Mouse (Mus musculus): ENCODE results near the gene Rhoh. TPM values are rescaled to one million over a fixed set of nuclear protein-coding genes. Genes with fewer than 3 reads are reported as not detected.

Gene Rhoh
- polyA plus RNA-seq, 1 experiment from 2014 or later, result 0.33 TPM

DNA sequence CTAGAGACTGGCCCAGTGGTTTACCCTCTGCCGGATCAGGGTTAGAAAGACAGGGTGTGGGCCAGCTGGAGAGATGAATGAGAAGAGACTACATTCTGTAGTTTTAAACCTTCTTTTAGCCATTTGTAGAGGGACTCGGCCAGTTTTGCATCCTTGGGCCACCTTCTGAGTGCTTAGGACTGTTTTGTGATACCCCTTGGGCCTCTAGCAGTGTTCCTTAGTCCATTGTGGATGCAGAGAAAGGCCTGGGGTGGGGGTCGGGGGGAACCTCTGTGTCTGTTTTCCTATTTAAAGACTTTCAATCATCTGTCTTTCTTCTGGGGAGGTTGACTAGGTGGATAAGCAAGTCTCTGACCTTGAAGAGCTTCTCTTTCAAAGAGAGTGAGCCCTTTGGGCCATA lies 3.9 kb downstream of the Rhoh start:
- no peaks in the 10 kb centered on the region for H3K36me3 ChIP-seq (ENCODE audit: control insufficient read depth, insufficient read depth, low read length)
- no peak overlapping the region for H3K4me2 ChIP-seq
- H3K4me3 ChIP-seq (ENCODE audit: low read depth, low read length), result no peak overlapping the region
- H3K27ac ChIP-seq (ENCODE audit: low read depth, low read length), result no peak overlapping the region
- no peaks in the 10 kb centered on the region for H3K4me1 ChIP-seq (ENCODE audit: control insufficient read depth, insufficient read depth, low read length)
- H3K9ac ChIP-seq (ENCODE audit: low read length), result no peak overlapping the region
- ATAC-seq (ENCODE audit: low FRiP score) (no peak), DNase-seq (ENCODE audit: low spot score, missing footprints) (no peak)
- 72% methylated on average over 3 of the region's 3 CpGs for WGBS
- no peaks in the 10 kb centered on the region for H3K9me3 ChIP-seq (ENCODE audit: control insufficient read depth, low read length)
- no peaks in the 10 kb centered on the region for H3K27me3 ChIP-seq (ENCODE audit: control insufficient read depth, insufficient read depth, low read length)

DNA sequence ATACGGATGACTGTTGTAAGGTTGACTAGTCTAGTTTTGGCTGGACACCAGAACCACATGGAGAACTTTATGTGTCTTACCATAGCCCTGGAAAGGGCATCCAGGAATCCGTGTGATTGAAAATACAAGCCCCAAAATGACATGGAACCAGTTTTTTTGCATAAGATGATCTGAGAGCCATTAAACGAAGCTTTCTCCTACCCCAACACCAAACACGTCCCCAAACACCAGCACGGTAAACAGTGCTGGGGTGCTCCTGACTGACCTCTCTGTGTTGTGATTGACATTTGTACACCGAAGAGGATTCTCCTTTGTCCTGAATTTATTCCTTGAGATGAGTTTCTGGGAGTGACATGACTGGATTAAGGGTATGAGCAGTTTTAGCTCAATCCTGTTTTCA lies 5.6 kb downstream of the Rhoh start:
- ATAC-seq (ENCODE audit: low FRiP score), result no peak

DNA sequence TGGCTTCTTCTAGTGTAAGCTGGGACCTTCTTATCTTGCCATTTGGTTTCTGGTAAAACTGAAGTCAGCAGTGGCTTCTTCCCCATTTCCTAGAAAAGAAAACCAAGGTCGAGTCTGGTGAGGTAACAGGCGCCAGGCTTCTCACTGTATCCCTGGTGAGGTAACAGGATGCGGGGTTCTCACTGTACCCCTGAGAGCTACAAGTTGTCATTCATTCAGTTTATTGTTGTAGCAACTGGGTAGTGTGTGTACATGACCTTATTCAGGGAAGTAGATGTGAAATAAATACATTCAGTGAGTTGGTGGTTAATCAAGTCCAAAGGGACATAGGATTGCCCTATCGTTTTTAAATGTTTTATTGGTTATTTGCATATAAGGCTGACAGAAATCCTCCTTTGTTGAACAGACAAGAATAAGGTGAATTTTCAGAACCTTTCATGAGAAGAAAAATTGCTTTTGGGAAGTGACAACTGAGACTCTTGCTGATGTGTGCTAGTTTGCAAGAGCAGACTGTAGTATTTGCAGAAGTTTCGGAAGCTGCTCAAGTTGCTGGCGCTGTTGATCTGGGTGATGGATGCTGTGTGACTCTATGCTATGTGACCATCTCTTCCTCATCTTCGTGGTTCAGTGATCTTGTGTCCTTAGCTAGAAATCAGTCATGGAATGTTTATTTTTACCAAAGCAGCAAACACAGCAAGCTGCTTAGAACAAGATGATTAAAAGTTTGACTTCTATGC lies 6.5 kb downstream of the Rhoh start:
- Histone ChIP-seq H3K4me3 (ENCODE audit: low read depth, low read length) (no peak overlapping the region), H3K36me3 (ENCODE audit: control insufficient read depth, insufficient read depth, low read length) (no peaks in the 10 kb centered on the region), H3K27me3 (ENCODE audit: control insufficient read depth, insufficient read depth, low read length) (no peaks in the 10 kb centered on the region), H3K4me1 (ENCODE audit: control insufficient read depth, insufficient read depth, low read length) (no peaks in the 10 kb centered on the region), H3K27ac (ENCODE audit: low read depth, low read length) (no peak overlapping the region), H3K9me3 (ENCODE audit: control insufficient read depth, low read length) (no peaks in the 10 kb centered on the region), H3K4me2 (no peak overlapping the region), H3K9ac (ENCODE audit: low read length) (no peak overlapping the region)
- 84% methylated on average over 7 of the region's 7 CpGs for WGBS
- DNase-seq (ENCODE audit: low spot score, missing footprints) (no peak), ATAC-seq (ENCODE audit: low FRiP score) (no peak)

More for the DNA sequence above, 5.6 kb downstream of the Rhoh start:
- H3K36me3 ChIP-seq (ENCODE audit: control insufficient read depth, insufficient read depth, low read length), result no peaks in the 10 kb centered on the region
- H3K9me3 ChIP-seq (ENCODE audit: control insufficient read depth, low read length), result no peaks in the 10 kb centered on the region
- DNase-seq (ENCODE audit: low spot score, missing footprints), result no peak
- 87% methylated on average over 6 of the region's 6 CpGs for WGBS
- no peak overlapping the region for H3K27ac ChIP-seq (ENCODE audit: low read depth, low read length)
- H3K9ac ChIP-seq (ENCODE audit: low read length), result no peak overlapping the region
- no peaks in the 10 kb centered on the region for H3K27me3 ChIP-seq (ENCODE audit: control insufficient read depth, insufficient read depth, low read length)
- no peaks in the 10 kb centered on the region for H3K4me1 ChIP-seq (ENCODE audit: control insufficient read depth, insufficient read depth, low read length)
- H3K4me3 ChIP-seq (ENCODE audit: low read depth, low read length), result no peak overlapping the region
- H3K4me2 ChIP-seq, result no peak overlapping the region

DNA sequence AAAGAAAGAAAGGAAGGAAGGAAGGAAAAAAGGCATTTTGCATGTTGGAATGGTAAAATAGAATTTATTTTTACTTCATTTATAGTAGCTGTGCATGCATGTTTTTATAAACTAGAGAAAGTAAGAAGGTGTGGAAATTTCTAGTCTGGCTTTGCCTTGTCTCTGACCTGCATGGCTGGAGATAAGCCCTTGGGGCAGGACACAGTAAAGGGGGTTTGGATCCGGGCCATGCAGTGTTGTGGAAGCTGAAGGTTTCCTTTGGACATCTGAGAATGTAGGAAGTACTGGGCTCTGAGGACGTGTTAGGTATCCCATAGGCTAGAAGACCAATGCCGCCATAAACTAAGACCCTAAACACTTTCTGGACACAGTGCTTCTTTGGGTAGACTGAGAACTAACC lies 7.4 kb downstream of the Rhoh start:
- ATAC-seq (ENCODE audit: low FRiP score), result no peak
- WGBS, result 84% methylated on average over 3 of the region's 3 CpGs

DNA sequence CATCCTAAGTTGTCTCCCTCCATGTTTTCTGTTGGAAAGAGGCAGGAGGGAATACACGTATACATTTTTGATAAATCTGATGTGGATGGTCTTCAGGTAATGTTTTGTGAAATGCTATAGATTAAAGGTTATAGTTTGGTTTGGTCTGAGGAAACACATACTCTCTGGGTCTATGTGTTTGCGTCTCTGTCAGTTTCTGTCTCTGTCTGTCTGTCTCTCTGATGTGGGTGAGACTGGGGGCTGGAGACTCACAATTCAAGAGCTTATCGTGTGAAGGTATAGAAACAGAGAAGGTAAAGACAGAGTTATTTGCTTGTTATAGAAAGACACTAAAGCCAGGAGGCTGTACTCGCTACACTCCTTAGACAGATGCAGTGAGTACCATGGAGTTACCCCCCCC lies 8.6 kb downstream of the Rhoh start:
- no peak for ATAC-seq (ENCODE audit: low FRiP score)
- WGBS, result 91% methylated on average over 4 of the region's 4 CpGs
- DNase-seq (ENCODE audit: low spot score, missing footprints), result no peak
- Histone ChIP-seq H3K4me2 (no peak overlapping the region), H3K27me3 (ENCODE audit: control insufficient read depth, insufficient read depth, low read length) (no peaks in the 10 kb centered on the region), H3K4me3 (ENCODE audit: low read depth, low read length) (no peak overlapping the region), H3K4me1 (ENCODE audit: control insufficient read depth, insufficient read depth, low read length) (no peaks in the 10 kb centered on the region), H3K9ac (ENCODE audit: low read length) (no peak overlapping the region), H3K27ac (ENCODE audit: low read depth, low read length) (no peak overlapping the region), H3K36me3 (ENCODE audit: control insufficient read depth, insufficient read depth, low read length) (no peaks in the 10 kb centered on the region), H3K9me3 (ENCODE audit: control insufficient read depth, low read length) (no peaks in the 10 kb centered on the region)

More for the DNA sequence above, 7.4 kb downstream of the Rhoh start:
- Histone ChIP-seq H3K4me2 (no peak overlapping the region), H3K27ac (ENCODE audit: low read depth, low read length) (no peak overlapping the region), H3K9ac (ENCODE audit: low read length) (no peak overlapping the region), H3K4me1 (ENCODE audit: control insufficient read depth, insufficient read depth, low read length) (no peaks in the 10 kb centered on the region), H3K9me3 (ENCODE audit: control insufficient read depth, low read length) (no peaks in the 10 kb centered on the region), H3K27me3 (ENCODE audit: control insufficient read depth, insufficient read depth, low read length) (no peaks in the 10 kb centered on the region), H3K36me3 (ENCODE audit: control insufficient read depth, insufficient read depth, low read length) (no peaks in the 10 kb centered on the region), H3K4me3 (ENCODE audit: low read depth, low read length) (no peak overlapping the region)
- DNase-seq (ENCODE audit: low spot score, missing footprints), result no peak

DNA sequence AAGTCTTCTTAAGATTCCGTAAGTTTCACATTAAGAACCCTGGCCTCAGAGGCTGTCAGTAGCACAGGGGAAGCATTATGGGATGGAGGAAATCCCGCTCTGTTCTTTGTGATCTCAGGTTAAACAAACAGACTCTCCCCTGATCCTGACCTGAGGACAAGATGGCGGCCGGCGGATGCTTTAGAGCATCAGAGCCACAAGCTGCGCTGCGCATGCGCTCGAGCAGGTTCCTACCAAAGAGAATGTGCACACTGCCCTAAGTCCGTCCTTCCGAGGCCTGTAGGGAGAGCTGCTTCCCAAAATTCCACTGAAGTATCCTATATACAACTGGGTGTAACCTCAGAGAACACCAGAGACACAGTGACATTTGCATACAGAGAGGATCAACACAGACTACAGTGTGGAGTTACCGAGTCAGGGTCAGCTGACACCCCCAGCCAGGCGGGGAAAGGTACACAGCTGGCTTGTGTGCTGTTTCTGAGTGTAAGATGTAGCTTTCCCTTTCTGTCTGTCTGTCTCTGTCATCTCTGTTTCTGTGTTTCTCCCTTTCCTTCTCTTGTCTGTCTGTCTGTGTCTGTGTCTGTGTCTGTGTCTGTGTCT lies 10.4 kb downstream of the Rhoh start:
- 88% methylated on average over 13 of the region's 13 CpGs for WGBS
- Histone ChIP-seq H3K9ac (ENCODE audit: low read length) (no peak overlapping the region), H3K4me2 (no peak overlapping the region), H3K9me3 (ENCODE audit: control insufficient read depth, low read length) (no peaks in the 10 kb centered on the region), H3K4me1 (ENCODE audit: control insufficient read depth, insufficient read depth, low read length) (no peaks in the 10 kb centered on the region), H3K36me3 (ENCODE audit: control insufficient read depth, insufficient read depth, low read length) (no peaks in the 10 kb centered on the region), H3K27me3 (ENCODE audit: control insufficient read depth, insufficient read depth, low read length) (no peaks in the 10 kb centered on the region), H3K27ac (ENCODE audit: low read depth, low read length) (no peak overlapping the region), H3K4me3 (ENCODE audit: low read depth, low read length) (no peak overlapping the region)
- no peak for ATAC-seq (ENCODE audit: low FRiP score)
- DNase-seq (ENCODE audit: low spot score, missing footprints), result no peak

DNA sequence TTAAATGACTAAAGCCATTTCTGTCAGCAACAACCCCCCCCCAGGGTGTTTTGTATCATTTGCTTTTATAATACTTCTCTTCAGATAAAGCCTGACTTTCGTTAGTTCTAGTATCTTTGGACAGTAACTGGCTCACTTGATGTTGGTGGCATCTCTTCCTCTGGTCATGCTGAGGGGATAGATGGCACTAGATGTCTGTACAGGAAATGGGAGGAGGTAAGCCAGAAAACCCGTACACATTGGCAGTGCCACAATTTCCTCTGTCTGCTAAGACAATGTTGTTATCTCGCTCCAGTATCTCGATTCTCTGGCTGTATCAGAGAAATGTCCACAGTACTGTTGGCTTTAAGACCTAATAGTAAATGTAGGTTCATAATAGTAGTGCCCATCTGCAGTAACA lies 12.2 kb downstream of the Rhoh start:
- Histone ChIP-seq H3K4me3 (ENCODE audit: low read depth, low read length) (no peak overlapping the region), H3K4me2 (no peak overlapping the region), H3K9ac (ENCODE audit: low read length) (no peak overlapping the region), H3K4me1 (ENCODE audit: control insufficient read depth, insufficient read depth, low read length) (no peaks in the 10 kb centered on the region), H3K9me3 (ENCODE audit: control insufficient read depth, low read length) (no peaks in the 10 kb centered on the region), H3K27me3 (ENCODE audit: control insufficient read depth, insufficient read depth, low read length) (no peaks in the 10 kb centered on the region), H3K36me3 (ENCODE audit: control insufficient read depth, insufficient read depth, low read length) (no peaks in the 10 kb centered on the region), H3K27ac (ENCODE audit: low read depth, low read length) (no peak overlapping the region)
- DNase-seq (ENCODE audit: low spot score, missing footprints) (no peak), ATAC-seq (ENCODE audit: low FRiP score) (no peak)
- WGBS, result 90% methylated on average over 4 of the region's 4 CpGs

DNA sequence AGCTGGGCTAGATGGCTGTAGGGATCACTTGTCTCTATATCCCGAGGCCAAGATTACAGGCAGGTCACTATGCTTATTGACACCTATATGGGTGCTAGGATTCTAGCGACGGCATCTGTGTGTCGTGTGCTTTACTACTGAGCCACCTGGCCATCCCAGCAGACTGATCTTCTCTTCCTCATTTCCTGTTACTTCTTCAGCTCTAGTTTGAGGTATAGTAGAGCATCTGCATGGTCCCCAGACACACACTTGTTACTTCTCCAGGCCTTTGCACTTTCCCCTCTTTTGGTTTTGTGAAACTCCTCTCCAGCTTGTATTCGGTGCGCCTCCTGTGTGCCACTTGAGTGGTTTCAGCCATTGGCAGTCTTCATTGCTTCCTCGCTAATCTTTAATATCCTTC lies 14.3 kb downstream of the Rhoh start:
- no peak for DNase-seq (ENCODE audit: low spot score, missing footprints)
- H3K9me3 ChIP-seq (ENCODE audit: control insufficient read depth, low read length), result no peaks in the 10 kb centered on the region
- no peak overlapping the region for H3K9ac ChIP-seq (ENCODE audit: low read length)
- 91% methylated on average over 7 of the region's 7 CpGs for WGBS
- no peak overlapping the region for H3K4me3 ChIP-seq (ENCODE audit: low read depth, low read length)
- no peak overlapping the region for H3K4me2 ChIP-seq
- H3K27ac ChIP-seq (ENCODE audit: low read depth, low read length), result no peak overlapping the region
- no peak for ATAC-seq (ENCODE audit: low FRiP score)
- no peaks in the 10 kb centered on the region for H3K4me1 ChIP-seq (ENCODE audit: control insufficient read depth, insufficient read depth, low read length)
- H3K27me3 ChIP-seq (ENCODE audit: control insufficient read depth, insufficient read depth, low read length), result no peaks in the 10 kb centered on the region
- no peaks in the 10 kb centered on the region for H3K36me3 ChIP-seq (ENCODE audit: control insufficient read depth, insufficient read depth, low read length)

DNA sequence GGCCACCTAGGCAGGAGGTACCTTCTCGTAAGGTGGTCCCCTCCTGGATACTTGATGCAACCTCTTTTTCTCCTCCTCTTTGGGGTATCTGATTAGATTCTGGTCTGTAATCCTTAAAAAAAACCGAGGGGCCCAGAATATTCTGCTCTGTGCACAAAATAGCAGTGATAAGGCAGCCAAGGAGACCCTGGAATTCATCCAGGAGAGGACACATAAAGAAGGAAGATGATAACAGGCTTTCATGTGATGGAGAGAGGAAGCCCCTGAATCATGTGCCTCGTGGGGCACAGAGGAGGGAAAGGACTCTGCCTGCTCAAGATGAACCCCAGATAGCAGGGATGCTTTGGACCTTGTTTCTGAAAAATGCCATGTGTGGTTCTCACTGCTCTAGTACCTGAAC lies 17.4 kb downstream of the Rhoh start:
- H3K27ac ChIP-seq (ENCODE audit: low read depth, low read length), result no peak overlapping the region
- no peaks in the 10 kb centered on the region for H3K4me1 ChIP-seq (ENCODE audit: control insufficient read depth, insufficient read depth, low read length)
- WGBS, result 71% methylated on average over 3 of the region's 3 CpGs
- H3K4me3 ChIP-seq (ENCODE audit: low read depth, low read length), result no peak overlapping the region
- H3K36me3 ChIP-seq (ENCODE audit: control insufficient read depth, insufficient read depth, low read length), result no peaks in the 10 kb centered on the region
- no peak overlapping the region for H3K4me2 ChIP-seq
- H3K9ac ChIP-seq (ENCODE audit: low read length), result no peak overlapping the region
- DNase-seq (ENCODE audit: low spot score, missing footprints) (no peak), ATAC-seq (ENCODE audit: low FRiP score) (no peak)
- H3K27me3 ChIP-seq (ENCODE audit: control insufficient read depth, insufficient read depth, low read length), result no peaks in the 10 kb centered on the region
- H3K9me3 ChIP-seq (ENCODE audit: control insufficient read depth, low read length), result no peaks in the 10 kb centered on the region
